Mouse (Mus musculus): ENCODE measurements around the gene Ncstn.
A peak's percentile ranks its signal among the peaks of the same experiment; 100 is the strongest.

- TF ChIP-seq CTCF (IDR thresholded peaks at IDR 0.05; ENCODE audit: low read depth) (peak; percentile 44), EP300 (IDR thresholded peaks at IDR 0.05; ENCODE audit: low read depth) (no peak)
Measured at GRCm38 (mm10) chr1:172129108-172129507, 46.5 kb upstream of the Ncstn start.

Data from liver, embryonic 14.5 days (tissue).